Mouse (Mus musculus): Measurements from ENCODE around the gene Gsn. TPM values are rescaled to one million over a fixed set of nuclear protein-coding genes. Genes with fewer than 3 reads are reported as not detected.

The Gsn gene
- polyA plus RNA-seq, 1 experiment from 2014 or later: 1,007 TPM

- Histone ChIP-seq H3K4me1 (ENCODE audit: insufficient read depth, low read depth, low read length) (no peaks in the 10 kb centered on the region), H3K36me3 (ENCODE audit: insufficient read depth, low read length) (no peaks in the 10 kb centered on the region), H3K27ac (ENCODE audit: low read length) (no peak overlapping the region), H3K9me3 (ENCODE audit: low read length) (no peaks in the 10 kb centered on the region), H3K27me3 (replicated peaks; ENCODE audit: insufficient read depth, low read length) (no peaks in the 10 kb centered on the region), H3K4me2 (replicated peaks; ENCODE audit: low read depth, low read length) (no peak overlapping the region), H3K9ac (replicated peaks; ENCODE audit: low read depth) (no peak overlapping the region), H3K4me3 (ENCODE audit: low read depth, low read length) (no peak overlapping the region)
- 50% methylated on average over 4 of the region's 4 CpGs for WGBS
- TF ChIP-seq EP300 (IDR thresholded peaks at IDR 0.05) (no peak), CTCF (IDR thresholded peaks at IDR 0.05) (no peak)
- no peak for ATAC-seq
- no peak for DNase-seq (ENCODE audit: low spot score)
Measured at GRCm38 (mm10) chr2:35228145-35228544, 28.0 kb upstream of the Gsn start.

DNA sequence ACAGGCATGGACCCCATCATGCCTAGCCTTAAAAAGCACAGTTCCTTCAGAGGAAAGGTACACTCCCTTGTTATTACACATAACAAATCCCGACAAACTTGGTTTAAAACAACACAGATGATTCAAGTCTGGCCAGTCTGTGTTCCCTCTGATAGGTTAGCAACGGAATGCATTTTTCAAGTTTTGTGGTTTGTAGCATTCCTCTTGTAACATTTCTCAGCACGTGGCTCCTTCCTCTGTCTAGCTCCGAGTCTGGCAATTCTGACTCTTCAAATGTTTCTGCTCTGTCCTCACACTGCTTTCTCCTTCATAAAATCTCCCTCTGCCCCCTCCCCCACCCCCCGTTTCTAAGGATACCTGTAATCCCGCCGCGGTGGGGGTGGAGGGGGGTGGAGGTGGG lies 26.0 kb upstream of the Gsn start:
- Histone ChIP-seq H3K9me3 (ENCODE audit: low read length) (no peaks in the 10 kb centered on the region), H3K9ac (replicated peaks; ENCODE audit: low read depth) (no peak overlapping the region), H3K36me3 (ENCODE audit: insufficient read depth, low read length) (no peaks in the 10 kb centered on the region), H3K27ac (ENCODE audit: low read length) (no peak overlapping the region), H3K4me1 (ENCODE audit: insufficient read depth, low read depth, low read length) (no peaks in the 10 kb centered on the region), H3K4me2 (replicated peaks; ENCODE audit: low read depth, low read length) (no peak overlapping the region), H3K4me3 (ENCODE audit: low read depth, low read length) (no peak overlapping the region), H3K27me3 (replicated peaks; ENCODE audit: insufficient read depth, low read length) (no peaks in the 10 kb centered on the region)
- TF ChIP-seq EP300 (IDR thresholded peaks at IDR 0.05) (0 out of 2 replicates have a peak, but pooled peaks have one; percentile 27), CTCF (IDR thresholded peaks at IDR 0.05) (no peak)
- ATAC-seq (peak; percentile 84), DNase-seq (ENCODE audit: low spot score) (peak; percentile 70)
- 28% methylated on average over 8 of the region's 8 CpGs for WGBS

GRCm38 (mm10) chr2:35231871-35232270 lies 24.3 kb upstream of the Gsn start:
- H3K36me3 ChIP-seq (ENCODE audit: insufficient read depth, low read length): no peaks in the 10 kb centered on the region
- ATAC-seq (no peak; the same call in 1 of the 2 replicates), DNase-seq (ENCODE audit: low spot score) (peak; percentile 64)
- WGBS: 19% methylated on average over 2 of the region's 2 CpGs
- H3K4me3 ChIP-seq (ENCODE audit: low read depth, low read length): no peak overlapping the region
- no peak overlapping the region for H3K4me2 ChIP-seq (replicated peaks; ENCODE audit: low read depth, low read length)
- H3K9ac ChIP-seq (replicated peaks; ENCODE audit: low read depth): no peak overlapping the region
- no peaks in the 10 kb centered on the region for H3K27me3 ChIP-seq (replicated peaks; ENCODE audit: insufficient read depth, low read length)
- H3K9me3 ChIP-seq (ENCODE audit: low read length): no peaks in the 10 kb centered on the region
- no peaks in the 10 kb centered on the region for H3K4me1 ChIP-seq (ENCODE audit: insufficient read depth, low read depth, low read length)
- no peak overlapping the region for H3K27ac ChIP-seq (ENCODE audit: low read length)
- TF ChIP-seq CTCF (IDR thresholded peaks at IDR 0.05) (no peak), EP300 (IDR thresholded peaks at IDR 0.05) (no peak)

GRCm38 (mm10) chr2:35232595-35233445 lies 23.4 kb upstream of the Gsn start:
- DNase-seq (ENCODE audit: low spot score) (no peak), ATAC-seq (no peak)
- H3K9ac ChIP-seq (replicated peaks; ENCODE audit: low read depth): no peak overlapping the region
- WGBS: 58% methylated on average over 17 of the region's 17 CpGs
- no peak for TF ChIP-seq CTCF (IDR thresholded peaks at IDR 0.05)
- no peak for TF ChIP-seq EP300 (IDR thresholded peaks at IDR 0.05)
- H3K27ac ChIP-seq (ENCODE audit: low read length): no peak overlapping the region
- H3K4me1 ChIP-seq (ENCODE audit: insufficient read depth, low read depth, low read length): no peaks in the 10 kb centered on the region
- H3K27me3 ChIP-seq (replicated peaks; ENCODE audit: insufficient read depth, low read length): no peaks in the 10 kb centered on the region
- no peak overlapping the region for H3K4me2 ChIP-seq (replicated peaks; ENCODE audit: low read depth, low read length)
- no peaks in the 10 kb centered on the region for H3K36me3 ChIP-seq (ENCODE audit: insufficient read depth, low read length)
- H3K4me3 ChIP-seq (ENCODE audit: low read depth, low read length): no peak overlapping the region
- no peaks in the 10 kb centered on the region for H3K9me3 ChIP-seq (ENCODE audit: low read length)

- H3K4me3 ChIP-seq (ENCODE audit: low read depth, low read length): no peak overlapping the region
- TF ChIP-seq EP300 (IDR thresholded peaks at IDR 0.05): no peak
- no peak for TF ChIP-seq CTCF (IDR thresholded peaks at IDR 0.05)
- H3K4me1 ChIP-seq (ENCODE audit: insufficient read depth, low read depth, low read length): no peaks in the 10 kb centered on the region; the same call in 1 of the 2 replicates
- H3K27ac ChIP-seq (ENCODE audit: low read length): no peak overlapping the region
- H3K27me3 ChIP-seq (replicated peaks; ENCODE audit: insufficient read depth, low read length): no peaks in the 10 kb centered on the region
- no peak overlapping the region for H3K9ac ChIP-seq (replicated peaks; ENCODE audit: low read depth)
- WGBS: 34% methylated on average over 3 of the region's 3 CpGs
- ATAC-seq (no peak), DNase-seq (ENCODE audit: low spot score) (no peak)
- no peak overlapping the region for H3K4me2 ChIP-seq (replicated peaks; ENCODE audit: low read depth, low read length)
- H3K36me3 ChIP-seq (ENCODE audit: insufficient read depth, low read length): no peaks in the 10 kb centered on the region
- no peaks in the 10 kb centered on the region for H3K9me3 ChIP-seq (ENCODE audit: low read length)
Measured at GRCm38 (mm10) chr2:35233898-35234297, 22.3 kb upstream of the Gsn start.

- no peak overlapping the region for H3K4me2 ChIP-seq (replicated peaks; ENCODE audit: low read depth, low read length)
- H3K9ac ChIP-seq (replicated peaks; ENCODE audit: low read depth): no peak overlapping the region
- TF ChIP-seq EP300 (IDR thresholded peaks at IDR 0.05) (no peak), CTCF (IDR thresholded peaks at IDR 0.05) (no peak)
- H3K27ac ChIP-seq (ENCODE audit: low read length): no peak overlapping the region
- H3K4me1 ChIP-seq (ENCODE audit: insufficient read depth, low read depth, low read length): no peaks in the 10 kb centered on the region; the same call in 1 of the 2 replicates
- ATAC-seq: no peak
- no peaks in the 10 kb centered on the region for H3K9me3 ChIP-seq (ENCODE audit: low read length)
- WGBS: 70% methylated on average over 6 of the region's 6 CpGs
- no peak for DNase-seq (ENCODE audit: low spot score)
- no peaks in the 10 kb centered on the region for H3K36me3 ChIP-seq (ENCODE audit: insufficient read depth, low read length)
- H3K4me3 ChIP-seq (ENCODE audit: low read depth, low read length): no peak overlapping the region
- H3K27me3 ChIP-seq (replicated peaks; ENCODE audit: insufficient read depth, low read length): no peaks in the 10 kb centered on the region
Measured at GRCm38 (mm10) chr2:35235021-35235420, 21.2 kb upstream of the Gsn start.

Data from lung, postnatal 0 days (tissue).